Mouse (Mus musculus): Measurements from ENCODE around the gene Cnr2.

The Cnr2 gene

GRCm38 (mm10) chr4:135967086-135967760 lies 72.0 kb downstream of the Cnr2 start:
- no peak for DNase-seq (ENCODE audit: low spot score)

GRCm38 (mm10) chr4:135968271-135968869 lies 73.2 kb downstream of the Cnr2 start:
- DNase-seq (ENCODE audit: low spot score), result no peak

- no peak for DNase-seq (ENCODE audit: low spot score)
Measured at GRCm38 (mm10) chr4:135969070-135969750, 74.0 kb downstream of the Cnr2 start.

Data from layer of hippocampus, adult 11-12 months (tissue).